Mouse (Mus musculus): ENCODE measurements at regions not wholly inside any gene's neighbourhood (a gene's known extent, or its start where the extent isn't known, plus 50 kb on each side); places are given as distances from the start of the nearest gene placed in this dataset.

DNA sequence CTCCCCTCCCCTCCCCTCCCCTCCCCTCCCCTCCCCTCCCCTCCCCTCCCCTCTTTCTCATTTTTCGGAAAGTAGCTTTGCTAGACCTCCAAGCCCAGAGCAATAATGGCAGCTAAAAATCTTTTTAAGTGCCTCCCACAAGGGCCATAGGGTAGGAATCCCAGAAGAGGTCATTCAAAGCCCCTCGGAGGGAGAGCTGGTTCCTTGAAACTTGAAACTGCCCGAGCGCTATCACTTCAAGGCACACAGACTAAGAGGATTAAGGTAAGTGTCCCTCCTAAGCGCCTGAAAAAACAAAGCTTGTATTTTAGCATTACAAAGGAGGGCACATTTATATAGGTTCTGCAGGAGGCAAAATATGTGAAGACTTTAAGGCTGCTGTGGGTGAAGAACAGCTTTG lies 141.2 kb upstream of the Irx5 start:
- TF ChIP-seq CTCF (IDR thresholded peaks at IDR 0.05; ENCODE audit: extremely low read depth, insufficient read depth, low read length) (no peak), POLR2A (IDR thresholded peaks at IDR 0.05; ENCODE audit: extremely low read depth, insufficient read depth, low read length) (no peak)
